Mouse (Mus musculus): ENCODE measurements at regions not wholly inside any gene's neighbourhood (a gene's known extent, or its start where the extent isn't known, plus 50 kb on each side); places are given as distances from the start of the nearest gene placed in this dataset.

GRCm38 (mm10) chr8:102860021-102860420, 74.6 kb upstream of the Cdh11 start:
- no peak for TF ChIP-seq POLR2A (IDR thresholded peaks at IDR 0.05; ENCODE audit: borderline replicate concordance, insufficient read depth, low read length)
- TF ChIP-seq CTCF (IDR thresholded peaks at IDR 0.05; ENCODE audit: borderline replicate concordance, insufficient read depth, low read depth, low read length), result no peak
